Mouse (Mus musculus) myocyte (in vitro differentiated cells): Measurements from ENCODE around the gene Rcor1. TPM values are rescaled to one million over a fixed set of nuclear protein-coding genes. Genes with fewer than 3 reads are reported as not detected.

Source experiments
- H3K27me3 ChIP-seq: one replicate; pipeline ENCODE4 v1.6.1; 2011; ENCODE audit not compliant: control insufficient read depth, insufficient read depth, insufficient read length
- H3K36me3 ChIP-seq: one replicate; pipeline ENCODE4 v1.6.1; 2011; ENCODE audit not compliant: control insufficient read depth, insufficient read depth
- H3K4me2 ChIP-seq: one replicate; pipeline ENCODE4 v1.6.1; 2011; ENCODE audit warnings: low read depth, control low read depth
- H3K4me3 ChIP-seq: one replicate; pipeline ENCODE4 v1.5.1; 2011; ENCODE audit warnings: mild to moderate bottlenecking, control low read depth, moderate library complexity
- H3K79me2 ChIP-seq: one replicate; pipeline ENCODE4 v1.6.1; 2011; ENCODE audit not compliant: control insufficient read depth, insufficient read depth
- H3ac ChIP-seq: one replicate; pipeline ENCODE4 v1.6.1; 2011; ENCODE audit not compliant: control insufficient read depth, insufficient read length
- CEBPB ChIP-seq: IDR thresholded peaks from 2 replicates; pipeline ENCODE4 v1.6.1; 2011; ENCODE audit warnings: mild to moderate bottlenecking, moderate library complexity; ENCODE audit not compliant: poor library complexity, insufficient read depth, severe bottlenecking
- E2F4 ChIP-seq: IDR thresholded peaks from one replicate; pipeline ENCODE4 v1.6.1; 2011; ENCODE audit warnings: mild to moderate bottlenecking, control low read depth, moderate library complexity; ENCODE audit not compliant: insufficient read depth
- MAX ChIP-seq: IDR thresholded peaks from one replicate; pipeline ENCODE4 v1.6.1; 2011; ENCODE audit warnings: low read depth, mild to moderate bottlenecking, control low read depth
- MYOD1 ChIP-seq, 3 experiments: IDR thresholded peaks; one replicate each; pipeline ENCODE4 v1.6.1; 2011; ENCODE audit warnings: control low read depth in 2 of 3, low read depth in 2 of 3, mild to moderate bottlenecking in 2 of 3, moderate library complexity in 1 of 3; ENCODE audit not compliant: insufficient read length in 2 of 3, control insufficient read depth in 1 of 3
- MYOG ChIP-seq, 3 experiments: IDR thresholded peaks; one replicate each; pipeline ENCODE4 v1.6.1; 2011; ENCODE audit warnings: control low read depth in 2 of 3, low read depth in 2 of 3, mild to moderate bottlenecking in 2 of 3; ENCODE audit not compliant: insufficient read length in 2 of 3, control insufficient read depth in 1 of 3, insufficient read depth in 1 of 3
- POLR2A ChIP-seq: IDR thresholded peaks from one replicate; pipeline ENCODE4 v1.6.1; 2011; ENCODE audit warnings: low read depth, mild to moderate bottlenecking, control low read depth, moderate library complexity; ENCODE audit not compliant: insufficient read length
- POLR2AphosphoS2 ChIP-seq: IDR thresholded peaks from one replicate; pipeline ENCODE4 v1.6.1; 2011; ENCODE audit warnings: low read depth, control low read depth; ENCODE audit not compliant: insufficient read length
- REST ChIP-seq: IDR thresholded peaks from one replicate; pipeline ENCODE4 v1.6.1; 2011; ENCODE audit warnings: mild to moderate bottlenecking, control low read depth, moderate library complexity; ENCODE audit not compliant: insufficient read depth, insufficient read length
- SRF ChIP-seq: IDR thresholded peaks from one replicate; pipeline ENCODE4 v1.6.1; 2011; ENCODE audit warnings: low read depth; ENCODE audit not compliant: control insufficient read depth, insufficient read length
- TCF12 ChIP-seq: IDR thresholded peaks from one replicate; pipeline ENCODE4 v1.6.1; 2011; ENCODE audit warnings: mild to moderate bottlenecking, control low read depth; ENCODE audit not compliant: poor library complexity, insufficient read depth, severe bottlenecking
- TCF3 ChIP-seq: IDR thresholded peaks from one replicate; pipeline ENCODE4 v1.6.1; 2011; ENCODE audit warnings: low read depth, control low read depth; ENCODE audit not compliant: insufficient read length
- USF1 ChIP-seq: IDR thresholded peaks from one replicate; pipeline ENCODE4 v1.6.1; 2011; ENCODE audit warnings: low read depth, mild to moderate bottlenecking, control low read depth, moderate library complexity
- polyA plus RNA-seq: library from polyadenylated mRNA; unstranded; fragments of >200 nt; fragmentation: generic; extraction: Trizol; gene quantifications from one replicate; pipeline ENCODE4 v1.2.1, GENCODE M21; 2012; ENCODE audit warnings: missing spikeins

Rcor1 gene
- polyA plus RNA-seq, 1 experiment, result 9.4 TPM

GRCm38 (mm10) chr12:111090801-111091200 lies 51.6 kb downstream of the Rcor1 start:
- H3K4me3 ChIP-seq, result no peak overlapping the region
- TF ChIP-seq SRF, result no peak
- no peak for TF ChIP-seq TCF12
- no peak for TF ChIP-seq POLR2A
- no peak for TF ChIP-seq MYOD1 (IDR thresholded peaks at IDR 0.05; ENCODE audit: control insufficient read depth in 1 of 3, insufficient read length in 2 of 3, low read depth in 2 of 3)
- TF ChIP-seq USF1, result no peak
- no peak for TF ChIP-seq MAX
- no peak for TF ChIP-seq E2F4
- no peak for TF ChIP-seq TCF3
- TF ChIP-seq REST, result no peak
- no peak for TF ChIP-seq POLR2AphosphoS2
- TF ChIP-seq CEBPB, result no peak
- TF ChIP-seq MYOG (IDR thresholded peaks at IDR 0.05; ENCODE audit: control insufficient read depth in 1 of 3, insufficient read depth in 1 of 3, insufficient read length in 2 of 3, low read depth in 2 of 3), result no peak
- no peak overlapping the region for H3K4me2 ChIP-seq
- no peaks in the 10 kb centered on the region for H3K36me3 ChIP-seq
- no peaks in the 10 kb centered on the region for H3K27me3 ChIP-seq
- H3K79me2 ChIP-seq, result peaks cover 12% of the 10 kb centered on the region
- no peak overlapping the region for H3ac ChIP-seq

GRCm38 (mm10) chr12:111091981-111092380 lies 52.8 kb downstream of the Rcor1 start:
- Histone ChIP-seq H3ac (no peak overlapping the region), H3K27me3 (no peaks in the 10 kb centered on the region), H3K36me3 (no peaks in the 10 kb centered on the region), H3K4me2 (no peak overlapping the region), H3K4me3 (no peak overlapping the region), H3K79me2 (peaks cover 18% of the 10 kb centered on the region)
- TF ChIP-seq USF1, result no peak
- no peak for TF ChIP-seq TCF12
- no peak for TF ChIP-seq POLR2A
- no peak for TF ChIP-seq MYOD1 (IDR thresholded peaks at IDR 0.05; ENCODE audit: control insufficient read depth in 1 of 3, insufficient read length in 2 of 3, low read depth in 2 of 3)
- TF ChIP-seq MAX, result no peak
- TF ChIP-seq REST, result no peak
- no peak for TF ChIP-seq SRF
- TF ChIP-seq E2F4, result no peak
- TF ChIP-seq CEBPB, result no peak
- TF ChIP-seq MYOG (IDR thresholded peaks at IDR 0.05; ENCODE audit: control insufficient read depth in 1 of 3, insufficient read depth in 1 of 3, insufficient read length in 2 of 3, low read depth in 2 of 3), result no peak
- no peak for TF ChIP-seq POLR2AphosphoS2
- TF ChIP-seq TCF3, result no peak

- Histone ChIP-seq H3K36me3 (no peaks in the 10 kb centered on the region), H3ac (no peak overlapping the region), H3K4me3 (no peak overlapping the region), H3K79me2 (peaks cover 19% of the 10 kb centered on the region), H3K27me3 (no peaks in the 10 kb centered on the region), H3K4me2 (no peak overlapping the region)
- TF ChIP-seq E2F4 (no peak), USF1 (no peak), REST (no peak), POLR2A (no peak), MAX (no peak)
Observed at GRCm38 (mm10) chr12:111094073-111094472, 54.9 kb downstream of the Rcor1 start.

- Histone ChIP-seq H3K4me2 (no peak overlapping the region), H3K4me3 (no peak overlapping the region), H3K36me3 (no peaks in the 10 kb centered on the region), H3K27me3 (no peaks in the 10 kb centered on the region), H3K79me2 (peaks cover 11% of the 10 kb centered on the region), H3ac (no peak overlapping the region)
- TF ChIP-seq MYOD1 (IDR thresholded peaks at IDR 0.05; ENCODE audit: control insufficient read depth in 1 of 3, insufficient read length in 2 of 3, low read depth in 2 of 3), result no peak
- no peak for TF ChIP-seq E2F4
- no peak for TF ChIP-seq MYOG (IDR thresholded peaks at IDR 0.05; ENCODE audit: control insufficient read depth in 1 of 3, insufficient read depth in 1 of 3, insufficient read length in 2 of 3, low read depth in 2 of 3)
- no peak for TF ChIP-seq TCF12
- no peak for TF ChIP-seq SRF
- TF ChIP-seq POLR2AphosphoS2, result no peak
- no peak for TF ChIP-seq USF1
- TF ChIP-seq MAX, result no peak
- no peak for TF ChIP-seq TCF3
- no peak for TF ChIP-seq REST
- no peak for TF ChIP-seq POLR2A
- TF ChIP-seq CEBPB, result no peak
Observed at GRCm38 (mm10) chr12:111095086-111095485, 55.9 kb downstream of the Rcor1 start.

GRCm38 (mm10) chr12:111096249-111096648 lies 57.1 kb downstream of the Rcor1 start:
- no peak overlapping the region for H3ac ChIP-seq
- no peak overlapping the region for H3K4me2 ChIP-seq
- no peaks in the 10 kb centered on the region for H3K27me3 ChIP-seq
- no peak for TF ChIP-seq SRF
- no peak for TF ChIP-seq TCF3
- no peak for TF ChIP-seq REST
- no peak for TF ChIP-seq MYOD1 (IDR thresholded peaks at IDR 0.05; ENCODE audit: control insufficient read depth in 1 of 3, insufficient read length in 2 of 3, low read depth in 2 of 3)
- TF ChIP-seq USF1, result no peak
- no peak for TF ChIP-seq MYOG (IDR thresholded peaks at IDR 0.05; ENCODE audit: control insufficient read depth in 1 of 3, insufficient read depth in 1 of 3, insufficient read length in 2 of 3, low read depth in 2 of 3)
- no peak for TF ChIP-seq CEBPB
- no peak for TF ChIP-seq TCF12
- no peak for TF ChIP-seq MAX
- TF ChIP-seq POLR2AphosphoS2, result no peak
- TF ChIP-seq E2F4, result no peak
- TF ChIP-seq POLR2A, result no peak
- peaks cover 2% of the 10 kb centered on the region for H3K36me3 ChIP-seq
- H3K79me2 ChIP-seq, result peaks cover 7% of the 10 kb centered on the region
- no peak overlapping the region for H3K4me3 ChIP-seq
